Comparison of ENCODE assay signal across 17 mouse cellular contexts in the genomic region with DNA sequence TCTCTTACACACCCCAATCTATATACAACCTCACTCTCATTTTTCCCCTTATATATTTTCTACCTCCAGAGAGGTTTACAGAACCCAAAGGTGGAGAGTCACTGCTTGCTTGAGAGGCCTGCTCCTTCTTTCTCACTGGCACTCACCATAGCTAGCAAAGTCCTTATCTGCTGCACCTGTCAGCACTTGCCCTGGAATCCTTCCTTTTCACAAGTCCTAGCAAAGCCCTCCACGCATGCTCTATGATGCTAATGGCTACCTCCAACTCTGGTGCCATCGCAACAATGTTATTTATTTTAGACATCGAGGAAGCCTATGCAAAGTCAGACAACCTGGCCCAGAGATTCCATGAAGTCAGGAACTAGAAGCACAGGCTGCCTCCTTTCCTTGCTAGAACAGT.
DNase-seq lines count a peak whose midpoint lies in the region; ATAC-seq lines count a peak whose summit lies in the region.
"Had no signal": no experiment of that assay in that cellular context is flagged by ENCODE, and none has a peak within 500 bp of the region (broad histone marks: within the 10 kb centered on the region; RNA-seq: fewer than 3 reads in every experiment).

No protein-coding gene starts in this region.

- H3K36me3 ChIP-seq in forebrain, embryonic 10.5 days (replicated peaks): no peaks in the 10 kb centered on the region
- H3K36me3 ChIP-seq in forebrain, embryonic 14.5 days (ENCODE audit: control insufficient read depth, insufficient read depth, low read length): no peaks in the 10 kb centered on the region
- no peaks in the 10 kb centered on the region for H3K36me3 ChIP-seq in liver, embryonic 11.5 days (ENCODE audit: control insufficient read depth, insufficient read depth, low read length)
- no peaks in the 10 kb centered on the region for H3K36me3 ChIP-seq in heart, embryonic 15.5 days
- H3K36me3 ChIP-seq in liver, embryonic 15.5 days (replicated peaks): no peaks in the 10 kb centered on the region
- H3K36me3 ChIP-seq: embryonic facial prominence, embryonic 13.5 days; intestine, embryonic 15.5 days; lung, embryonic 15.5 days; neural tube, embryonic 13.5 days had no signal

- H3K9me3 ChIP-seq in forebrain, embryonic 10.5 days: no peaks in the 10 kb centered on the region
- H3K9me3 ChIP-seq in forebrain, embryonic 14.5 days (replicated peaks; ENCODE audit: control insufficient read depth, low read length): no peaks in the 10 kb centered on the region
- H3K9me3 ChIP-seq in liver, embryonic 11.5 days (ENCODE audit: control insufficient read depth, low read length): no peaks in the 10 kb centered on the region
- H3K9me3 ChIP-seq in heart, embryonic 15.5 days (replicated peaks): no peaks in the 10 kb centered on the region
- no peaks in the 10 kb centered on the region for H3K9me3 ChIP-seq in liver, embryonic 15.5 days (replicated peaks)
- H3K9me3 ChIP-seq: embryonic facial prominence, embryonic 13.5 days; intestine, embryonic 15.5 days; limb, embryonic 10.5 days; lung, embryonic 15.5 days; megakaryocyte, embryonic 14.5 days; neural tube, embryonic 13.5 days had no signal

- H3K9ac ChIP-seq in forebrain, embryonic 14.5 days (ENCODE audit: low read length): no peak overlapping the region
- H3K9ac ChIP-seq in liver, embryonic 11.5 days (ENCODE audit: low read depth, low read length): no peak overlapping the region
- no peak overlapping the region for H3K9ac ChIP-seq in heart, embryonic 15.5 days
- H3K9ac ChIP-seq in liver, embryonic 15.5 days: no peak overlapping the region
- H3K9ac ChIP-seq: embryonic facial prominence, embryonic 13.5 days; intestine, embryonic 15.5 days; lung, embryonic 15.5 days; neural tube, embryonic 13.5 days had no signal

- H3K27ac ChIP-seq in forebrain, embryonic 10.5 days: peak overlapping the region; percentile 42; the same call in 1 of the 2 replicates
- H3K27ac ChIP-seq in forebrain, embryonic 14.5 days (ENCODE audit: low read depth, low read length): no peak overlapping the region
- H3K27ac ChIP-seq in liver, embryonic 11.5 days (ENCODE audit: low read depth, low read length): no peak overlapping the region
- peak overlapping the region; percentile 83 for H3K27ac ChIP-seq in heart, embryonic 15.5 days
- peak overlapping the region; percentile 15 for H3K27ac ChIP-seq in liver, embryonic 15.5 days (replicated peaks)
- H3K27ac ChIP-seq: embryonic facial prominence, embryonic 13.5 days; intestine, embryonic 15.5 days; limb, embryonic 10.5 days; lung, embryonic 15.5 days had no signal

- 93% methylated on average over 3 of the region's 3 CpGs for WGBS in forebrain, embryonic 10.5 days
- WGBS in forebrain, embryonic 14.5 days: 93% methylated on average over 3 of the region's 3 CpGs
- WGBS in liver, embryonic 11.5 days: 57% methylated on average over 3 of the region's 3 CpGs
- WGBS in heart, embryonic 15.5 days: 29% methylated on average over 3 of the region's 3 CpGs
- WGBS in liver, embryonic 15.5 days (ENCODE audit: insufficient replicate concordance): 57% methylated on average over 3 of the region's 3 CpGs

- DNase-seq in forebrain, embryonic 10.5 days (ENCODE audit: extremely low spot score, low spot score): no peak
- DNase-seq in forebrain, embryonic 14.5 days (ENCODE audit: low spot score): no peak
- DNase-seq in liver: peak; percentile 34
- DNase-seq in liver, embryonic 11.5 days (ENCODE audit: low spot score): no peak
- DNase-seq in yolk sac, embryonic 10.5 days (ENCODE audit: low spot score): no peak
- DNase-seq in T-cell, adult 2 months (ENCODE audit: low spot score): no peak
- DNase-seq: cerebellum, adult 11-12 months; cerebellum, postnatal 36 days had no signal

- peaks cover 71% of the 10 kb centered on the region for H3K4me1 ChIP-seq in forebrain, embryonic 10.5 days
- H3K4me1 ChIP-seq in forebrain, embryonic 14.5 days (ENCODE audit: control insufficient read depth, insufficient read depth, low read length): peaks cover 53% of the 10 kb centered on the region
- H3K4me1 ChIP-seq in liver, embryonic 11.5 days (replicated peaks; ENCODE audit: control insufficient read depth, insufficient read depth, low read length): peaks cover 24% of the 10 kb centered on the region
- peaks cover 54% of the 10 kb centered on the region for H3K4me1 ChIP-seq in heart, embryonic 15.5 days (replicated peaks)
- H3K4me1 ChIP-seq in liver, embryonic 15.5 days (replicated peaks): peaks cover 59% of the 10 kb centered on the region

- no peak for ATAC-seq in forebrain, embryonic 14.5 days
- no peak for ATAC-seq in liver, embryonic 11.5 days (replicated peaks; ENCODE audit: low FRiP score)
- ATAC-seq in heart, embryonic 15.5 days (replicated peaks; ENCODE audit: insufficient number of reproducible peaks, insufficient read depth, low FRiP score, low read depth): peak; percentile 77
- no peak; the same call in 1 of the 2 replicates for ATAC-seq in liver, embryonic 15.5 days (ENCODE audit: insufficient read depth)
- ATAC-seq: intestine, embryonic 15.5 days had no signal

- H3K4me3 ChIP-seq in forebrain, embryonic 10.5 days: no peak overlapping the region
- H3K4me3 ChIP-seq in forebrain, embryonic 14.5 days (ENCODE audit: low read depth, low read length): no peak overlapping the region
- H3K4me3 ChIP-seq in liver, embryonic 11.5 days (ENCODE audit: low read depth, low read length): no peak overlapping the region
- no peak overlapping the region for H3K4me3 ChIP-seq in heart, embryonic 15.5 days
- no peak overlapping the region for H3K4me3 ChIP-seq in liver, embryonic 15.5 days (replicated peaks)
- H3K4me3 ChIP-seq: embryonic facial prominence, embryonic 13.5 days; intestine, embryonic 15.5 days; limb, embryonic 10.5 days; lung, embryonic 15.5 days; megakaryocyte, embryonic 14.5 days; neural tube, embryonic 13.5 days had no signal

- H3K4me2 ChIP-seq in forebrain, embryonic 14.5 days (ENCODE audit: low read length): no peak overlapping the region
- no peak overlapping the region for H3K4me2 ChIP-seq in liver, embryonic 11.5 days
- peak overlapping the region; percentile 27; the same call in 1 of the 2 replicates for H3K4me2 ChIP-seq in heart, embryonic 15.5 days
- H3K4me2 ChIP-seq in liver, embryonic 15.5 days: peak overlapping the region; percentile 35
- H3K4me2 ChIP-seq: embryonic facial prominence, embryonic 13.5 days; intestine, embryonic 15.5 days; lung, embryonic 15.5 days; neural tube, embryonic 13.5 days had no signal

- H3K27me3 ChIP-seq in forebrain, embryonic 10.5 days (ENCODE audit: poor library complexity, severe bottlenecking): no peaks in the 10 kb centered on the region
- H3K27me3 ChIP-seq in forebrain, embryonic 14.5 days (replicated peaks; ENCODE audit: control insufficient read depth, insufficient read depth, low read length): no peaks in the 10 kb centered on the region
- no peaks in the 10 kb centered on the region for H3K27me3 ChIP-seq in liver, embryonic 11.5 days (replicated peaks; ENCODE audit: control insufficient read depth, insufficient read depth, low read length)
- H3K27me3 ChIP-seq in heart, embryonic 15.5 days: no peaks in the 10 kb centered on the region
- H3K27me3 ChIP-seq in liver, embryonic 15.5 days: peaks cover 7% of the 10 kb centered on the region
- H3K27me3 ChIP-seq: CH12.LX; embryonic facial prominence, embryonic 13.5 days; intestine, embryonic 15.5 days; lung, embryonic 15.5 days; megakaryocyte, embryonic 14.5 days; neural tube, embryonic 13.5 days had no signal

Comparison
In these comparisons a context has a peak if more than half of its experiments do, and no peak if none do; other contexts are left out.
1. H3K27ac ChIP-seq: peak in forebrain, embryonic 10.5 days (single experiment), heart, embryonic 15.5 days (single experiment) and liver, embryonic 15.5 days (single experiment); none in forebrain, embryonic 14.5 days (single experiment) and liver, embryonic 11.5 days (single experiment).
2. H3K4me2 ChIP-seq: peak in heart, embryonic 15.5 days (single experiment) and liver, embryonic 15.5 days (single experiment); none in forebrain, embryonic 14.5 days (single experiment) and liver, embryonic 11.5 days (single experiment).